Mouse (Mus musculus) G1E (cell line): ENCODE measurements around the gene Naa38.

Experiments used
- CTCF ChIP-seq: IDR thresholded peaks from 2 replicates; pipeline ENCODE4 v1.5.1; 2012; ENCODE audit warnings: low read depth, low read length, inconsistent platforms, mixed read lengths
- GATA1 ChIP-seq: IDR thresholded peaks from 2 replicates; pipeline ENCODE4 v1.6.1; 2012; ENCODE audit warnings: borderline replicate concordance, low read length, inconsistent platforms, mixed read lengths
- POLR2AphosphoS5 ChIP-seq: IDR thresholded peaks from 2 replicates; pipeline ENCODE4 v1.6.1; 2012; ENCODE audit warnings: low read depth, low read length, inconsistent platforms; ENCODE audit not compliant: insufficient replicate concordance
- TAL1 ChIP-seq: conservative IDR thresholded peaks from 2 replicates; pipeline ENCODE4 v1.6.1; 2012; ENCODE audit warnings: low read depth, low read length, inconsistent platforms, mixed read lengths

GRCm38 (mm10) chr11:69356544-69356943, 38.7 kb upstream of the Naa38 start:
- TF ChIP-seq CTCF (no peak), GATA1 (no peak), TAL1 (no peak), POLR2AphosphoS5 (no peak)
